Mouse (Mus musculus): ENCODE data around the gene Hcn1.
"Not testable (repeated sequence)": the region's sequence is repeated elsewhere in the genome, so short reads cannot be mapped to it uniquely, and the experiment has no call there.

Gene Hcn1

DNA sequence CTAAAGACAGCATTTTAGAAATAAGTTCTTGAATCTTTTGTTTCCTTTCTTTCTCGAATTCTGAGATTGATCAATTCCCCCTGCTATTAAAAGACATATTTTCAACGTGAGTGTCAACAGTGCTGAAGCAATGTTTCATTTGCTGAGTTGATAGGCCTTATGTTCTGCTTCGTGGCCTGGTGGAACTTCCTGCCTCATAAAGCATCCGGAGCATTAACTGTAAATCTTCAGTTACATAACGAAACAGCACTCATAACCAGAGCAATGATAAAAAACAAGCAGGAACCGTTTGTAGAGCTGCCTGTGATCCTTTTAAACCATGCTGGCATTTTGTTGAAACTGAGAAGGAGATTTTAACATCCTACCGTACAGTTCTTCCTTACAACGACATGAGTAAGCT, 275.7 kb downstream of the Hcn1 start:
- in situ Hi-C loops (cut with MboI): no loop called here

- in situ Hi-C loops (cut with MboI): no loop called here
Observed at GRCm38 (mm10) chr13:117880471-117881225, 278.5 kb downstream of the Hcn1 start.

DNA sequence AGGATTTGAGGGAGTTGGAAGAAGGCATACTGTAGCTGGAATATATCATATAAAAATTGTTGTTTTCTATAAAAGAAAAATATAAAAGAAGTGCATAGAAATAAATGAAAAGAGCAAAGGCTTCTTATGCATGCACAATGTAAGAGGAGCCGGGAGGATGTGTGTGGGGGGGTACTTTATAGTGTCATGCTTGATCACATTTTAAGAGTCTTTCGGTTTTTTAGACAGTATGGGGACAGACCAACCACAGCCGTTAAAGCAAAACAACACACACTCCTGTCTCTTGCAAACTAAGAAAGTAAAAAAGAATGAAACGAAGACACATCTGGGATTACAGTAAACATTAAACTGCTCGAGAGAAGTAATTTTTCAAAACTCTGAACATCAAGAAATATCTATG, 290.0 kb downstream of the Hcn1 start:
- in situ Hi-C loops (cut with MboI): no loop called here

GRCm38 (mm10) chr13:117898052-117898451, 295.9 kb downstream of the Hcn1 start:
- in situ Hi-C loops (cut with MboI): no loop called here

DNA sequence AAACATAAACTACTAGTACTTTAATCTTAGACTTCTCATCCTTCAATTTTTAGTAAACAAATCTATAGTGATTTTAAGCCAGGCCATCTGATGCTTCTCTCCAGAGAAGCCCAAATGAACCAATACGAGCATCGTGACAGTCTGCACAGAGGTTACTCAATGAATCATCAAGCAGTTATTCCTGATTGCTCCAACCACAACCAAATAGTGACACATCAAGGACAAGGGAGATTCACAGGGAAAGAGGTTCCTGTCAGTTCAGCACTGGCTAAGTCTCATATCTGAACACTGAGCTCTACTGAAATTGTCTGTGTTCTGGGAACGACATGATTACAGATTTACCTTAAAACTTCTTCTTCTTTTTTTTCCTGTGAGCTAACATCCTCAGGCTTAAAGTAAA, 305.7 kb downstream of the Hcn1 start:
- in situ Hi-C loops (cut with MboI): no loop called here

- in situ Hi-C loops (cut with MboI): no loop called here
Observed at GRCm38 (mm10) chr13:117929734-117930133, 327.6 kb downstream of the Hcn1 start.

- in situ Hi-C loops (cut with MboI): no loop called here
Observed at GRCm38 (mm10) chr13:117931746-117932145, 329.6 kb downstream of the Hcn1 start.

DNA sequence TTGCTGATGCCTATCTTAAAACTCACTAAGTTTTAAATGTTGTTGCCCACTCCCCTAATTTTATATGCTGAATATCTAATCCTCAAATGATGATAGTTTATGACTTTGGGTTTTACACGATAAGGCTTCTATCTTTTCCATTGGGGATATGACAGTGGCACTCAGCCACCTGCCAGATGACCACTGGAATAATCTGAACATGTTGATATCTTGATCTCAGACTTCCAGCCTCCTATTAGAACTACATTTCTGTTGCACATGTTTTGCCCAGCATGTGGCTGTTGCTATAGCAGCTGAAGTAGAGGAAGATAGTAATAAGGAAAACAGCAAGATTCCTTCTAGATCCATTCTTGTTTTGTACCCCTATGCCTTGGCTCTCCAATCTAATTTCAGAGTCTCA, 336.6 kb downstream of the Hcn1 start:
- in situ Hi-C loops (cut with MboI): no loop called here

- in situ Hi-C loops (cut with MboI): no loop called here
Observed at GRCm38 (mm10) chr13:117940536-117941280, 338.6 kb downstream of the Hcn1 start.

- in situ Hi-C loops (cut with MboI): no loop called here
Observed at GRCm38 (mm10) chr13:117946843-117947242, 344.7 kb downstream of the Hcn1 start.

- in situ Hi-C loops (cut with MboI): no loop called here
Observed at GRCm38 (mm10) chr13:117947704-117948376, 345.7 kb downstream of the Hcn1 start.

DNA sequence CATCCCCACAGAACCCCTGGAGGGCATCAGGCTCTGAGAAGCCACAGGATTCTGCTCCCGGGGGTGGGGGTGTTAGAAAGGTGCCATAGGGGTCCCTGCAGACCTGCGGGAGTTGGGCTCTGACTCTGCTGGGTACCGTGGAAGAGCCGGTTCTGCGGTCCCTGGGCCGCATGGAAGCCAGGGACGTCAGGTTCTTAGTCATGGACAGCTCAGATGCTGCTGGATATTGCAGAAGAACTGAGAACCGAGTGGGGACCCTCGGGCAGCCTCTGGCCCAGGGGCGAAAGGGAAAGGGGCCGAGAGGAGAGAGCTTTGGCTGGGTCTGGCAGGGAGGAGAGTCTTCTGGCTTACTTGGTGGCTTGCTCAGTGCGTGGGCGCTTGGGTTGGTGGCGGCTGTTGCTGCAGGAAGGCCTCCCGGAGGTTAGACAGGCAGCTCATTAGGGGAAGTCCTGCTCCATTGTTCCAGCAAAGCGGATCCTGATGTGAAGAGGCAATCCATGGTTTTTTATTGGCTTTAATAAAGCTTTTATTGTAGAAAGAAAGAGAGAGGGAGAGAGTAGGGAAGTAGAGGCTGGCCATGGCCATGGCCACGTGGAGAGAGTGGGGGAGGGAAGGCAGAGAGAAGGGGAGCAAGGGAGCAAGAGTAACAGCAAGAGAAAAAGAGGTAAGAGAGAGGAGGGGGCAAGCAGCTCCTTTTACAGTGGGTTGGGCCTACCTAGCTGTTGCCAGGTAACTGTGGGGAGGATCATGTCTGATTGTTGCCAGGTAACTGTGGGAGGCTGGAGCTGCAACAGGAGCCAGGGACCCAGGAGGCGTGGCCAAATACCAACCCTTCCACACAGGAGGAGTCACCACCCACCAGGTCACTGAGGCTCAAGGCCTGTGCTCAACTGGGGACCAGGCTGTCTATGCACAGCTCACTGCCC, 356.6 kb downstream of the Hcn1 start:
- in situ Hi-C loops (cut with MboI): no loop called here

- in situ Hi-C loops (cut with MboI): no loop called here
Observed at GRCm38 (mm10) chr13:117964620-117965019, 362.5 kb downstream of the Hcn1 start.

GRCm38 (mm10) chr13:117975382-117975781, 373.3 kb downstream of the Hcn1 start:
- in situ Hi-C loops (cut with MboI): no loop called here

DNA sequence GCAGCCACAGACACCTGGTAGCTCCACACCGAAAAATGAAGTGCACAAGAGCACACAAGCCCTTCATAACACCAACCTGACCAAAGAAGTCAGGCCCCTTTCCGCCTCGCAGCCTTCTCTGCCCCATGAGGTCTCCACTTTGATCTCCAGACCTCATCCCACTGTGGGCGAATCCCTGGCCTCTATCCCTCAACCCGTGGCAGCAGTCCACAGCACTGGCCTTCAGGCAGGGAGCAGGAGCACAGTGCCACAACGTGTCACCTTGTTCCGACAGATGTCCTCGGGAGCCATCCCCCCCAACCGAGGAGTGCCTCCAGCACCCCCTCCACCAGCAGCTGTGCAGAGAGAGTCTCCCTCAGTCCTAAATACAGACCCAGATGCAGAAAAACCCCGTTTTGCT, 373.7 kb downstream of the Hcn1 start:
- in situ Hi-C loops (cut with MboI): no loop called here

GRCm38 (mm10) chr13:117984339-117984738, 382.2 kb downstream of the Hcn1 start:
- in situ Hi-C loops (cut with MboI): no loop called here

DNA sequence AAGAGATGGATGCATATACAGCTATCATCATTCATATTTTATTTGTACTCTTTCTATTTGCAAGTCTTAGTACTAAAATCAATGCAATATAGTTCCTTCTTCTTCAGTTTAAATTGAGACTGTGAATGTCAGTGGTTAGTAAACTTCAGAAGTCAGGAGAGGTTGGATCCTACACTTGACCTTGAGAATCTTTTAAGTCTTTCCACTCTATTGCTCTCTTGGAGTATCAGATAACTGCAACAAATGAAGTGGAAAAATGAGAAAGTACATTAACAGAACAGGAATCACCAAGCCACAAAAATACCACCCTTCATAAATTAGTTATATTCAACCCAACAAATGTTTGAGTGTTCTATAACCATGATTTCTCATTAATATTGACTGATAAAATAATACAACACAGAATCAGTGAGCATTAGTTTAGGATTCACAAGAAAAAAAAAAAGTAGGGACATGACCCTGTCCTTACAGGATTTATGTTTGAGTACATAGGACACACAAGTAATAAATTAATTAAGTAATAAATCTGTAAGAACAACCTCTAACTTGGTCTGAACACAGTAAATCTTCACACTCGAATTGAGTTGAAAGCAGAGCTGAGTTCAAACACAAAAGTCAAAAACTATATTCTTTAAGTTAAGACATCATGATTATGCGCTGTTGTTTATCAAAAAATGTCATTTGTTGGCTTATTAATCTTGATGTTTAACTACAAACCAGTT, 397.8 kb downstream of the Hcn1 start:
- in situ Hi-C loops (cut with MboI): no loop called here

DNA sequence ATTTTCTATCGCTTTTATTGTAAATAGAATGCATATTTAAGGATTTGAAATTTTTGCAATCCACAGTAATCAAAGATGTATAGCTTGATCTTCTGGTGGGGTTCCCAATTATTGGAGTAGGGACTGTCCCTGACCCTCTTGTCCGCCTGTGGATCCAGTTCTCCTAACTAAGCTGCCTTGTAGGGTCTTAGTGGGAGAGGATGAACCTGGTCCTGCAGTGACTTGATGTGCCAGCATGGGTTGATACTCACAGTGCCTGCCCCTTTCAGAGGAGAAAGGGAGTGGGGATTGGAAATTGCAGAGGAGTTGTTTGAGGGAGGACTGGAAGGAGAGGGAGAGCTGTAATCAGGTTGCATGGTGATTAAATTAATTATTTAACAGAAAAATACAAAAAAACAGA, 398.4 kb downstream of the Hcn1 start:
- in situ Hi-C loops (cut with MboI): no loop called here

- in situ Hi-C loops (cut with MboI): no loop called here
Observed at GRCm38 (mm10) chr13:118021176-118021575, 419.1 kb downstream of the Hcn1 start.

DNA sequence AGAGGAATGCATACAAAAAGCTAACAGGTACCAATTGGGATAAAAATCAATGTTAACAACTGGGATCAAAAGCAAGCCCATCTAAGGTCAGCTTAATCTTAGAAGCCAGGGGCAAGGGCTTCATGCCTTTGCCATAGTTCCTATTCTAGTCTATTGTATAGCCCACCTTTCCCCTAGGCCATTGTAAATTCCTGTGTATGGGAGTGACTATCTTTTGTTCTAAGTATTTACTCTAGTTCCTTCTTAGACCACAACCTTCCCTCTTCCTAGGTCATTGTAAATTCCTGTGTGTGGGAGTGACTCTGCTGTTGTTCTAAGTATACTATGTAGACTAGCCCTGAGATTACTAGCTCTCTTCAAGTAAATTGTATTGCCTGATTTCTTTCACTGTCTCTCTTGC, 420.8 kb downstream of the Hcn1 start:
- in situ Hi-C loops (cut with MboI): not testable (repeated sequence)

DNA sequence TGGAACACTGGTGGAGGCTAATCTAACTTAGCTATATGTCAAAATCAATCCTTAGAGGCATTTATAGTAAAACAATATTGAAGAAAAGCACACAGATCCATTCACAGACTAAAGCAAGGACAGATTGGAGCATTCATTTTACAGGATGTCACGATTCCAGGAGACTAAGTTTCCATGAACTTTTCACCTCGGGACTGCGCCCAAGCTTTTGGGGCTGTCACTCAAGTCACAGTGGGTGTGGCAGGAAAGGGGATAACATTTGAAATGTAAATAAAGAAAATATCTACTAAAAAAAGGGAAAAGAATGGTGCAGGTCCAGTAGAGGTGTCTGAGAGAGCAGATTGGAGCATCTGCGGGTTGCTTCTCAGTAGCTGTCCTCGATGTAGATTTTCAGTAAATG, 421.3 kb downstream of the Hcn1 start:
- in situ Hi-C loops (cut with MboI): no loop called here

All from mature B cell (primary cell).